Mouse (Mus musculus) left cerebral cortex, postnatal 14 days (tissue): ENCODE results near the gene Herpud2. TPM values are rescaled to one million over a fixed set of nuclear protein-coding genes. Genes with fewer than 3 reads are reported as not detected.

ENCODE experiments used
- total RNA-seq, 2 experiments: library from RNA; stranded (reverse); gene quantifications; 2 replicates each; pipeline ENCODE4 v1.2.3; 2021

The Herpud2 gene
- total RNA-seq, 2 experiments from 2014 or later: 52.6 to 55.4 TPM

Other genes starting within 250 kb of the Herpud2 start
- not detected for gene Gm10181, start 62.4 kb downstream of the Herpud2 start, total RNA-seq
- gene Sept7, start 100.6 kb upstream of the Herpud2 start, total RNA-seq: 100 to 1,000 TPM; 359 to 366 TPM